Mouse (Mus musculus): ENCODE data around the gene Phc2. TPM values are rescaled to one million over a fixed set of nuclear protein-coding genes. Genes with fewer than 3 reads are reported as not detected.
"Not testable (repeated sequence)": the region's sequence is repeated elsewhere in the genome, so short reads cannot be mapped to it uniquely, and the experiment has no call there.

The Phc2 gene
- polyA plus RNA-seq, 1 experiment from 2014 or later, result 107 TPM

GRCm38 (mm10) chr4:128664002-128664401, 9.5 kb downstream of the Phc2 start:
- Histone ChIP-seq H3K36me3 (ENCODE audit: insufficient read depth) (no peaks in the 10 kb centered on the region), H3K9ac (no peak overlapping the region), H3K27ac (ENCODE audit: low read depth) (no peak overlapping the region), H3K9me3 (ENCODE audit: low read depth, low read length) (no peaks in the 10 kb centered on the region), H3K27me3 (ENCODE audit: insufficient read depth, low read length) (no peaks in the 10 kb centered on the region), H3K4me2 (no peak overlapping the region), H3K4me3 (ENCODE audit: low read depth, low read length) (no peak overlapping the region), H3K4me1 (ENCODE audit: insufficient read depth) (no peaks in the 10 kb centered on the region)
- no peak for TF ChIP-seq CTCF (IDR thresholded peaks at IDR 0.05; ENCODE audit: low read depth)
- 67% methylated on average over 3 of the region's 3 CpGs for WGBS
- no peak for ATAC-seq (ENCODE audit: insufficient read depth)
- DNase-seq, result no peak

DNA sequence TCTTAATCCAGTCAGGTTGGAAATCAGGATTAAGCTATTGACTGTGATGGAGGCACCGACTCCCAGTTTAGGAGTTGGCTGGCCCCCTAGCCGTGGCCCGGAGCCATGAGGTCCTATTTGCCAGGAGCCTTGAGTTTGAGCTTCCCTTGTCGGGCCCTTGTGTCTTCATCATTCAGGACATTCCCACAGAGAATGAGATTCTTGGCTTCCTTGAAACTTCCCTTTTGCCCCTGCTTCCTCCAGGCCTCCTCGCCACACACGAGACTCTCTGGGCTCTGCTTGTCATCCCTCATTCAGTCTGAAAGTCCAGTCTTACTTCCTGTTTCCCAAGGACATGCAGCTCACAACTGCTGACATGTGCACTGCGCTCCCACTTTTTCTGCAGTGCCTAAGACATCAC, 11.9 kb downstream of the Phc2 start:
- ATAC-seq (ENCODE audit: insufficient read depth), result 0 out of 2 replicates have a peak, but pooled peaks have one; percentile 15
- H3K27ac ChIP-seq (ENCODE audit: low read depth); DNase-seq; H3K9ac ChIP-seq; H3K36me3 ChIP-seq (ENCODE audit: insufficient read depth); H3K4me2 ChIP-seq; H3K4me3 ChIP-seq (ENCODE audit: low read depth, low read length); H3K9me3 ChIP-seq (ENCODE audit: low read depth, low read length); H3K4me1 ChIP-seq (ENCODE audit: insufficient read depth); H3K27me3 ChIP-seq (ENCODE audit: insufficient read depth, low read length): not testable (repeated sequence)
- WGBS, result 55% methylated on average over 7 of the region's 7 CpGs

- H3K27me3 ChIP-seq (ENCODE audit: insufficient read depth, low read length); ATAC-seq (ENCODE audit: insufficient read depth); H3K4me2 ChIP-seq; H3K9ac ChIP-seq; H3K4me1 ChIP-seq (ENCODE audit: insufficient read depth); H3K4me3 ChIP-seq (ENCODE audit: low read depth, low read length); DNase-seq; H3K9me3 ChIP-seq (ENCODE audit: low read depth, low read length); H3K36me3 ChIP-seq (ENCODE audit: insufficient read depth): not testable (repeated sequence)
- H3K27ac ChIP-seq (ENCODE audit: low read depth), result peak overlapping the region; percentile 25; the same call in 1 of the 2 replicates
- WGBS, result 47% methylated on average over 4 of the region's 4 CpGs
Measured at GRCm38 (mm10) chr4:128667195-128667594, 12.7 kb downstream of the Phc2 start.

- Histone ChIP-seq H3K27me3 (ENCODE audit: insufficient read depth, low read length) (no peaks in the 10 kb centered on the region), H3K9me3 (ENCODE audit: low read depth, low read length) (no peaks in the 10 kb centered on the region), H3K36me3 (ENCODE audit: insufficient read depth) (no peaks in the 10 kb centered on the region), H3K4me1 (ENCODE audit: insufficient read depth) (0 out of 2 replicates have a peak, but pooled peaks cover 5% of the 10 kb centered on the region), H3K27ac (ENCODE audit: low read depth) (no peak overlapping the region), H3K4me3 (ENCODE audit: low read depth, low read length) (no peak overlapping the region), H3K9ac (no peak overlapping the region), H3K4me2 (no peak overlapping the region)
- WGBS, result 73% methylated on average over 6 of the region's 6 CpGs
- ATAC-seq (ENCODE audit: insufficient read depth), result no peak
- TF ChIP-seq CTCF (IDR thresholded peaks at IDR 0.05; ENCODE audit: low read depth), result no peak
- no peak for DNase-seq
Measured at GRCm38 (mm10) chr4:128669229-128669628, 14.7 kb downstream of the Phc2 start.

- 30% methylated on average over 11 of the region's 11 CpGs for WGBS
- DNase-seq, result peak; percentile 61
- no peak for TF ChIP-seq CTCF (IDR thresholded peaks at IDR 0.05; ENCODE audit: low read depth)
- H3K36me3 ChIP-seq (ENCODE audit: insufficient read depth), result no peaks in the 10 kb centered on the region
- peak overlapping the region; percentile 28; the same call in 1 of the 2 replicates for H3K4me2 ChIP-seq
- peak overlapping the region; percentile 58 for H3K27ac ChIP-seq (ENCODE audit: low read depth)
- no peaks in the 10 kb centered on the region for H3K27me3 ChIP-seq (ENCODE audit: insufficient read depth, low read length)
- H3K4me3 ChIP-seq (ENCODE audit: low read depth, low read length), result no peak overlapping the region
- peak overlapping the region; percentile 17; the same call in 1 of the 2 replicates for H3K9ac ChIP-seq
- peak; percentile 45; the same call in 1 of the 2 replicates for ATAC-seq (ENCODE audit: insufficient read depth)
- no peaks in the 10 kb centered on the region for H3K9me3 ChIP-seq (ENCODE audit: low read depth, low read length)
- 0 out of 2 replicates have a peak, but pooled peaks cover 5% of the 10 kb centered on the region for H3K4me1 ChIP-seq (ENCODE audit: insufficient read depth)
Measured at GRCm38 (mm10) chr4:128670566-128671191, 16.2 kb downstream of the Phc2 start.

DNA sequence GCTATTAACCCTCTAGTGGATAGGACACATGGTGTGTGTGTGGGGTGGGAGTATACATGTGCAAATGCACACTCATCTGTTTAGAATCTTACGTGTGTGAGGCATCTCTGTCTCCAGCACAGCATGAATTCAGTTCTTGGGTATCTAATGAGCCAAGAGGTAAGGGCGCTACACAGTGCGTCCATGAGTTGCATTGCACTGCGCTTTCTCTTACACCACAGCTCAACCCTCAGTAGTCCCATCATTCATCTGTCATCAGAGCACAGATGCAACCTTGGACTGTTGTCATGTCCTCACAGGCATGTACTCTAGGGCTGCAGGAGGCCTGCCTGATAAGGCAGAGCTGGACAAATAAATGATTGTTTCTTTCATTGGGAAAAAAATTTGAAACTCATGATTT, 18.0 kb downstream of the Phc2 start:
- no peaks in the 10 kb centered on the region for H3K27me3 ChIP-seq (ENCODE audit: insufficient read depth, low read length)
- no peaks in the 10 kb centered on the region for H3K9me3 ChIP-seq (ENCODE audit: low read depth, low read length)
- no peak overlapping the region for H3K4me2 ChIP-seq
- H3K9ac ChIP-seq, result no peak overlapping the region
- 0 out of 2 replicates have a peak, but pooled peaks have one; percentile 24 for ATAC-seq (ENCODE audit: insufficient read depth)
- 0 out of 2 replicates have a peak, but pooled peaks cover 5% of the 10 kb centered on the region for H3K4me1 ChIP-seq (ENCODE audit: insufficient read depth)
- no peaks in the 10 kb centered on the region for H3K36me3 ChIP-seq (ENCODE audit: insufficient read depth)
- H3K4me3 ChIP-seq (ENCODE audit: low read depth, low read length), result no peak overlapping the region
- 88% methylated on average over 4 of the region's 4 CpGs for WGBS
- DNase-seq, result no peak
- H3K27ac ChIP-seq (ENCODE audit: low read depth), result no peak overlapping the region
- no peak for TF ChIP-seq CTCF (IDR thresholded peaks at IDR 0.05; ENCODE audit: low read depth)

DNA sequence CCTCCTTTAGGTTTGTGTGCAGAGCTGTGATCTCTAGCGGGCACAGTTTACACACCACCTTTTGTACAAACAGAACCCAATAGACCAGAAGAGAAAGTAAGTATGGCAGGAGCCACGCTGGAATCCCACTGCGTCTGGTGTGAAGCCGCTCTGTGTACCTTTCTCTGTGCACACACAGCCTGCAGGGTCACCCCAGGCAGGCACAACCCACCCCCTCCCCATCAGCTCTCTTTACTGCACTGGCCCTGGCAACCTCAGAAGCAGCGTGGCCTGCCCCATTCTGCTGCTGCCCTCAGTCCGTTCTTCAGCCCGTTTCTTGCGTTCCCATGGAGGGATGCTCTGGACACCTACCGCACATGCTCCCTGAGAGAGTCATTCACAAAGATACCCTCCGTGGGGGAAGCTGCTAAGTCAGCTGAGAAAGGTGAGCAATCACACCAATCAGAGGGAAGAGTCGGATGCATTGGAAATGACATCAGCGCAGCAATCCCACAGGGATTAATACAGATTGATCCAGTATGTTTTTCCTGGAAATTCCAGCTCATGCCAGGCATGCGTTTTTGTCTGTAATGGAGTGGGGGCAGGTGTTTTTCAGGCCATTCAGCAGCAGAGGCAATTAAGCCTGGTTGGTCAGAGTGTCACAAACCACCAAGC, 24.2 kb downstream of the Phc2 start:
- Histone ChIP-seq H3K27ac (ENCODE audit: low read depth) (peak overlapping the region; percentile 64; the same call in 1 of the 2 replicates), H3K4me1 (ENCODE audit: insufficient read depth) (peaks cover 4% of the 10 kb centered on the region; the same call in 1 of the 2 replicates), H3K27me3 (ENCODE audit: insufficient read depth, low read length) (no peaks in the 10 kb centered on the region), H3K4me3 (ENCODE audit: low read depth, low read length) (no peak overlapping the region), H3K9ac (no peak overlapping the region), H3K4me2 (peak overlapping the region; percentile 25), H3K36me3 (ENCODE audit: insufficient read depth) (no peaks in the 10 kb centered on the region), H3K9me3 (ENCODE audit: low read depth, low read length) (no peaks in the 10 kb centered on the region)
- 50% methylated on average over 13 of the region's 13 CpGs for WGBS
- no peak for DNase-seq
- ATAC-seq (ENCODE audit: insufficient read depth), result peak; percentile 61
- no peak for TF ChIP-seq CTCF (IDR thresholded peaks at IDR 0.05; ENCODE audit: low read depth)

Measured in lung, embryonic 14.5 days (tissue).